In genomic region chr2:19391649-19392048, GRCm38 (mm10) we compare ENCODE assay signal across 11 mouse cellular contexts. TPM values are rescaled to one million over a fixed set of nuclear protein-coding genes. Genes with fewer than 3 reads are reported as not detected.
ATAC-seq and TF ChIP-seq lines count a peak whose summit lies in the region.
"Had no signal": no experiment of that assay in that cellular context is flagged by ENCODE, and none has a peak within 500 bp of the region (broad histone marks: within the 10 kb centered on the region; RNA-seq: fewer than 3 reads in every experiment).

No protein-coding gene starts in this region.

- ATAC-seq in intestine, embryonic 15.5 days: peak; percentile 54
- ATAC-seq in intestine, postnatal 0 days: no peak
- ATAC-seq in intestine, embryonic 16.5 days: peak; percentile 55
- no peak for ATAC-seq in midbrain, embryonic 16.5 days
- ATAC-seq: activated CD4-positive, CD25-positive, alpha-beta regulatory T cell, adult 4 months; CD4-positive, CD25-positive, alpha-beta regulatory T cell, adult 4 months; Patski had no signal

- no peak overlapping the region for H3K9ac ChIP-seq in intestine, embryonic 15.5 days
- H3K9ac ChIP-seq in intestine, postnatal 0 days (ENCODE audit: low read depth, low read length): no peak overlapping the region
- no peak overlapping the region for H3K9ac ChIP-seq in intestine, embryonic 16.5 days (ENCODE audit: low read depth, low read length)
- no peak overlapping the region for H3K9ac ChIP-seq in midbrain, embryonic 16.5 days (ENCODE audit: low read depth, low read length)

- no peak overlapping the region for H3K27ac ChIP-seq in intestine, embryonic 15.5 days
- H3K27ac ChIP-seq in intestine, postnatal 0 days (ENCODE audit: low read depth, low read length): no peak overlapping the region
- H3K27ac ChIP-seq in intestine, embryonic 16.5 days (ENCODE audit: low read length): no peak overlapping the region
- no peak overlapping the region for H3K27ac ChIP-seq in midbrain, embryonic 16.5 days (ENCODE audit: low read length)

- no peaks in the 10 kb centered on the region for H3K36me3 ChIP-seq in intestine, embryonic 15.5 days
- H3K36me3 ChIP-seq in intestine, postnatal 0 days (ENCODE audit: control insufficient read depth, insufficient read depth): no peaks in the 10 kb centered on the region
- no peaks in the 10 kb centered on the region for H3K36me3 ChIP-seq in intestine, embryonic 16.5 days (ENCODE audit: control insufficient read depth, insufficient read depth, low read length)
- no peaks in the 10 kb centered on the region for H3K36me3 ChIP-seq in midbrain, embryonic 16.5 days (ENCODE audit: control insufficient read depth, insufficient read depth, low read length)
- H3K36me3 ChIP-seq: G1E had no signal

- H3K4me2 ChIP-seq in intestine, embryonic 15.5 days (replicated peaks): no peak overlapping the region
- no peak overlapping the region for H3K4me2 ChIP-seq in intestine, postnatal 0 days (replicated peaks; ENCODE audit: low read depth)
- no peak overlapping the region for H3K4me2 ChIP-seq in intestine, embryonic 16.5 days (ENCODE audit: low read depth, low read length)
- no peak overlapping the region for H3K4me2 ChIP-seq in midbrain, embryonic 16.5 days (ENCODE audit: low read length)

- no peaks in the 10 kb centered on the region for H3K27me3 ChIP-seq in intestine, embryonic 15.5 days (replicated peaks)
- no peaks in the 10 kb centered on the region for H3K27me3 ChIP-seq in intestine, postnatal 0 days (replicated peaks; ENCODE audit: control insufficient read depth, insufficient read depth, low read length)
- H3K27me3 ChIP-seq in intestine, embryonic 16.5 days (replicated peaks; ENCODE audit: control insufficient read depth, insufficient read depth, low read length): no peaks in the 10 kb centered on the region
- H3K27me3 ChIP-seq in midbrain, embryonic 16.5 days (ENCODE audit: control insufficient read depth, insufficient read depth, low read depth, low read length): no peaks in the 10 kb centered on the region
- H3K27me3 ChIP-seq: CH12.LX, Patski had no signal

- H3K4me3 ChIP-seq in intestine, embryonic 15.5 days (replicated peaks): no peak overlapping the region
- H3K4me3 ChIP-seq in intestine, postnatal 0 days (ENCODE audit: low read depth, low read length): no peak overlapping the region
- no peak overlapping the region for H3K4me3 ChIP-seq in intestine, embryonic 16.5 days (ENCODE audit: low read length)
- H3K4me3 ChIP-seq in midbrain, embryonic 16.5 days (ENCODE audit: low read depth, low read length): no peak overlapping the region

- no peak for TF ChIP-seq CTCF in intestine, postnatal 0 days (IDR thresholded peaks at IDR 0.05; ENCODE audit: low read depth)

- WGBS in intestine, embryonic 15.5 days: 60% methylated on average over 3 of the region's 3 CpGs
- 38% methylated on average over 3 of the region's 3 CpGs for WGBS in intestine, postnatal 0 days
- 51% methylated on average over 3 of the region's 3 CpGs for WGBS in intestine, embryonic 16.5 days
- 91% methylated on average over 3 of the region's 3 CpGs for WGBS in midbrain, embryonic 16.5 days

- H3K4me1 ChIP-seq in intestine, embryonic 15.5 days (replicated peaks): no peaks in the 10 kb centered on the region; the same call in 1 of the 2 replicates
- no peaks in the 10 kb centered on the region; the same call in 1 of the 2 replicates for H3K4me1 ChIP-seq in intestine, postnatal 0 days (replicated peaks; ENCODE audit: control insufficient read depth, insufficient read depth, low read length)
- 0 out of 2 replicates have a peak, but pooled peaks cover 3% of the 10 kb centered on the region for H3K4me1 ChIP-seq in intestine, embryonic 16.5 days (ENCODE audit: control insufficient read depth, insufficient read depth, low read length)
- H3K4me1 ChIP-seq in midbrain, embryonic 16.5 days (ENCODE audit: control insufficient read depth, insufficient read depth, low read length): no peaks in the 10 kb centered on the region

- H3K9me3 ChIP-seq in intestine, embryonic 15.5 days: no peaks in the 10 kb centered on the region
- no peaks in the 10 kb centered on the region for H3K9me3 ChIP-seq in intestine, postnatal 0 days (ENCODE audit: control insufficient read depth)
- no peaks in the 10 kb centered on the region for H3K9me3 ChIP-seq in intestine, embryonic 16.5 days (ENCODE audit: control insufficient read depth, low read length)
- no peaks in the 10 kb centered on the region for H3K9me3 ChIP-seq in midbrain, embryonic 16.5 days (replicated peaks; ENCODE audit: control insufficient read depth, low read length, poor library complexity, severe bottlenecking)
- H3K9me3 ChIP-seq: G1E had no signal

RNA-seq across cellular contexts. Expression of gene Msrb2, which starts 20.4 kb away (rescaled TPM):
- 21.6 and 22.7 TPM in 2 replicates for polyA plus RNA-seq in intestine, embryonic 15.5 days (2015; fragmentation: Nextera tagmentation; extraction: Ambion mirVana)
- polyA plus RNA-seq in intestine, postnatal 0 days (2015; fragmentation: Nextera tagmentation; extraction: Ambion mirVana): 8.3 TPM in 2 replicates
- polyA plus RNA-seq in intestine, embryonic 16.5 days (2015; fragmentation: Nextera tagmentation; extraction: Ambion mirVana): 21.4 and 22.1 TPM in 2 replicates
- polyA plus RNA-seq in midbrain, embryonic 16.5 days (2015; fragmentation: Nextera tagmentation; extraction: Ambion mirVana): 6.7 TPM in 2 replicates
- polyA plus RNA-seq: G1E had no signal

RNA-seq across cellular contexts. Expression of gene Ptf1a, which starts 53.8 kb away (rescaled TPM):
- 10.8 and 17.9 TPM in 2 replicates for polyA plus RNA-seq in intestine, embryonic 15.5 days (2015; fragmentation: Nextera tagmentation; extraction: Ambion mirVana)
- not detected in 2 replicates for polyA plus RNA-seq in intestine, postnatal 0 days (2015; fragmentation: Nextera tagmentation; extraction: Ambion mirVana)
- 9.1 and 11.2 TPM in 2 replicates for polyA plus RNA-seq in intestine, embryonic 16.5 days (2015; fragmentation: Nextera tagmentation; extraction: Ambion mirVana)
- 0.14 TPM in 1 of 2 replicates, not detected in the other for polyA plus RNA-seq in midbrain, embryonic 16.5 days (2015; fragmentation: Nextera tagmentation; extraction: Ambion mirVana)
- polyA plus RNA-seq: activated CD4-positive, CD25-positive, alpha-beta regulatory T cell, adult 4 months; adrenal gland, adult 2 months; C2C12; CD4-positive, CD25-positive, alpha-beta regulatory T cell, adult 4 months; G1E; Patski had no signal

Comparison
In these comparisons a context has a peak if more than half of its experiments do, and no peak if none do; other contexts are left out.
1. ATAC-seq: peak in intestine, embryonic 15.5 days (single experiment) and intestine, embryonic 16.5 days (single experiment); none in intestine, postnatal 0 days (single experiment) and midbrain, embryonic 16.5 days (single experiment).